Mouse (Mus musculus) megakaryocyte, embryonic 14.5 days (primary cell): ENCODE results near the gene Aco1.
"Not testable (repeated sequence)": the region's sequence is repeated elsewhere in the genome, so short reads cannot be mapped to it uniquely, and the experiment has no call there.

ENCODE experiments used
- FLI1 ChIP-seq: IDR thresholded peaks from 2 replicates; pipeline ENCODE4 v1.6.1; 2012; ENCODE audit warnings: low read length, inconsistent platforms, mixed read lengths
- GATA1 ChIP-seq: IDR thresholded peaks from 3 replicates; pipeline ENCODE4 v1.6.1; 2012; ENCODE audit warnings: mixed read lengths, low read length, inconsistent platforms, borderline replicate concordance

DNA sequence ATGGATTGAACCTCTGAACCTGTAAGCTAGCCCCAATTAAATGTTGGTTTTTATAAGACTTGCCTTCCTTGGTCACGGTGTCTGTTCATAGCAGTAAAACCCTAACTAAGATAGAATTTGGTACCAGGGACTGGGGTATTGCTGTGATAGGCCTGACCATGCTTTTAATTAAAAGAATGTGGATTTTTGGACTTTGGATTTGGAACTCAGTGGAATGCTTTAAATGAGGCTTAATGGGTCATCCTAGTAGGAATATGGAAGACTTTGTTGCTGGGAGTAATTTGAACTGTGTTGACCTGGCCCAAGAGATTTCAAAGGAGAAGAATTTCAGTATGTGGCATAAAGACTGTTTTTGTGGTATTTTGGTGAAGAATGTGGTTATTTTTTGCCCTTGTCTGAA is 20.6 kb upstream of the Aco1 start:
- not testable (repeated sequence) for TF ChIP-seq GATA1, FLI1
